Comparison of ENCODE assay signal across 10 mouse cellular contexts in the genomic region with DNA sequence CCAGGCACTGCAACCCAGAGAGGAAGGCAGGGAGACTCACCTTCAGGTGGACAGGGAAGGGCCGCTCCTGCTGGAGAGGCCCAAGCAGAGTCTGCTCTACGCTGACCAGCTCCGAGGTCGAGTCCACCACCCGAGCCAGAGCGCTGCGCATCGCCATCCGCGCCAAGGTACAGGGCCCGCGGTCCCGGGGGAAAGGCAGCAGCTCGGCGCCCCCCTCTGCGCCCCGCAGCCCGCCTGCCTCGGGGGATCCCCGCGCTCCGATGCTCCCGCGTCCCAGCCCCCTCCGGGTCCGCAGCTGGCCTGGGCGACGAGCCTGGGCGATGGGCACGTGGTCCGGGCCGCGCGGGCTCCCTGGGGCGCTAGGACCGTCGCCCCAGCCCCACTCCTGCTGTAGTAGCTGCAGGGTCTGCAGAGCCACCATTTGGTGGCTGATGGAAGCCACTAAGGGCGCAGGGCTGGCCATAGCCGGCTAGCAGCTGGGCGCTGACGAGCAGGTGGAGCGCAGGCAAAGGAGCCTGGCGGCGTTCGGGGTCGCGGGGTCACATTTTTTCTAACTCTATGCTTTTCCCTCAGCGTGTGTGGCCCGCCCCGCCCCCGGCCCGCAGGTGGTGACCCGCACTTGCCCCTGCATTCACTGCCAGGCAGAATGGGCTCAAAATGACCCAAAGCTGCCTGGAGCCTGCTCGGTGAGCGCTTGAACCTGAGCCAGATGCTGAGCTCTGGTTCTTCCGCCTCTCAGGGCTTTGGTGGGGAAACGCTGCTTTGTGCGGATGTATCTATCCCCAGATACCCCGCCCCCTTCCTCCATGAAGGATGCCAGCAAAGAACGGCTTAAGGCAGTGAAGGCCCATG. TPM values are rescaled to one million over a fixed set of nuclear protein-coding genes. Genes with fewer than 3 reads are reported as not detected.
A peak's percentile ranks its signal among the peaks of the same experiment; 100 is the strongest.
DNase-seq lines count a peak whose midpoint lies in the region; ATAC-seq lines count a peak whose summit lies in the region.
"Had no signal": no experiment of that assay in that cellular context is flagged by ENCODE, and none has a peak within 500 bp of the region (broad histone marks: within the 10 kb centered on the region; RNA-seq: fewer than 3 reads in every experiment).

A gene (plus strand): TSS at position 102 of the 852 bp plus-strand sequence.
A gene (minus strand): TSS at position 560 of the 852 bp plus-strand sequence.

- H3K36me3 ChIP-seq in heart, embryonic 11.5 days (ENCODE audit: control insufficient read depth, insufficient read depth, low read length): no peaks in the 10 kb centered on the region
- no peaks in the 10 kb centered on the region for H3K36me3 ChIP-seq in neural tube, embryonic 15.5 days

- peaks cover 3% of the 10 kb centered on the region for H3K27me3 ChIP-seq in heart, embryonic 11.5 days (ENCODE audit: control insufficient read depth, insufficient read depth, low read length)
- H3K27me3 ChIP-seq in neural tube, embryonic 15.5 days (replicated peaks): no peaks in the 10 kb centered on the region

- H3K9me3 ChIP-seq in heart, embryonic 11.5 days (replicated peaks; ENCODE audit: control insufficient read depth, low read length): no peaks in the 10 kb centered on the region
- no peaks in the 10 kb centered on the region for H3K9me3 ChIP-seq in neural tube, embryonic 15.5 days (replicated peaks)

- peaks cover 10% of the 10 kb centered on the region; the same call in 1 of the 2 replicates for H3K4me1 ChIP-seq in heart, embryonic 11.5 days (ENCODE audit: control insufficient read depth, insufficient read depth, low read length)
- peaks cover 21% of the 10 kb centered on the region for H3K4me1 ChIP-seq in neural tube, embryonic 15.5 days

- 2% methylated on average over 59 of the region's 60 CpGs for WGBS in heart, embryonic 11.5 days (ENCODE audit: insufficient replicate concordance)
- WGBS in neural tube, embryonic 15.5 days: 1% methylated on average over 54 of the region's 60 CpGs

- peak within 1 kb of the TSS; percentile 52 for H3K4me3 ChIP-seq in heart, embryonic 11.5 days (ENCODE audit: low read depth, low read length)
- peak within 1 kb of the TSS; percentile 62 for H3K4me3 ChIP-seq in neural tube, embryonic 15.5 days (replicated peaks)

- ATAC-seq in heart, embryonic 11.5 days (replicated peaks; ENCODE audit: insufficient number of reproducible peaks, low FRiP score, low TSS enrichment): peak; percentile 61
- ATAC-seq in neural tube, embryonic 15.5 days (ENCODE audit: low FRiP score): peak; percentile 86
- no peak for ATAC-seq in monocyte, adult 5-6 weeks (replicated peaks; ENCODE audit: insufficient number of reproducible peaks, low FRiP score, low TSS enrichment, poor library complexity, severe bottlenecking)
- ATAC-seq: Patski had no signal

- no peak within 1 kb of the TSS for H3K27ac ChIP-seq in heart, embryonic 11.5 days (ENCODE audit: low read depth, low read length)
- H3K27ac ChIP-seq in neural tube, embryonic 15.5 days (replicated peaks): peak within 1 kb of the TSS; percentile 66

- H3K9ac ChIP-seq in heart, embryonic 11.5 days (ENCODE audit: low read depth, low read length): peak within 1 kb of the TSS; percentile 77
- peak within 1 kb of the TSS; percentile 69 for H3K9ac ChIP-seq in neural tube, embryonic 15.5 days (replicated peaks)

- H3K4me2 ChIP-seq in heart, embryonic 11.5 days: peak within 1 kb of the TSS; percentile 99
- H3K4me2 ChIP-seq in neural tube, embryonic 15.5 days: peak within 1 kb of the TSS; percentile 99

- peak; percentile 3 for DNase-seq in ovary, postnatal 10 days (ENCODE audit: low spot score)
- no peak for DNase-seq in ovary, adult 18-20 months (ENCODE audit: low spot score)
- peak; percentile 84 for DNase-seq in embryo, embryonic 10.5 days (ENCODE audit: low spot score)
- DNase-seq in kidney, adult 8-10 months: peak; percentile 45 to 70
- DNase-seq in liver: peak; percentile 14

RNA-seq across cellular contexts. Expression of the first gene that starts in this region (rescaled TPM):
- polyA plus RNA-seq in heart, embryonic 11.5 days (2014; fragmentation: Nextera tagmentation; extraction: Ambion mirVana): 64.2 and 67.8 TPM in 2 replicates
- polyA plus RNA-seq in neural tube, embryonic 15.5 days (2015; fragmentation: Nextera tagmentation; extraction: Ambion mirVana): 25.8 and 37.8 TPM in 2 replicates
- total RNA-seq in monocyte, adult 5-6 weeks (2017): 12.2 to 18.4 TPM (median 16.7 TPM) in 3 replicates

RNA-seq across cellular contexts. Expression of the second gene that starts in this region (rescaled TPM):
- 0.82 and 1.2 TPM in 2 replicates for polyA plus RNA-seq in heart, embryonic 11.5 days (2014; fragmentation: Nextera tagmentation; extraction: Ambion mirVana)
- polyA plus RNA-seq in neural tube, embryonic 15.5 days (2015; fragmentation: Nextera tagmentation; extraction: Ambion mirVana): 13.6 and 19.9 TPM in 2 replicates
- not detected in 3 replicates for total RNA-seq in monocyte, adult 5-6 weeks (2017)
- total RNA-seq: neutrophil, adult 5-6 weeks had no signal
